Mouse (Mus musculus) midbrain, embryonic 14.5 days (tissue): ENCODE measurements around the gene Tsc22d1. TPM values are rescaled to one million over a fixed set of nuclear protein-coding genes. Genes with fewer than 3 reads are reported as not detected.

Experiments used
- ATAC-seq: fragments of 200-750 bp; cut with Nextera tagmentation; 2 replicates; pipeline ENCODE4 v1.8.0; 2017; ENCODE audit warnings: moderate number of reproducible peaks, moderate library complexity; ENCODE audit not compliant: low FRiP score, low TSS enrichment
- DNase-seq: peaks from one replicate; pipeline ENCODE4 v3.0.0-alpha.2; 2015
- H3K27ac ChIP-seq: fragments of 300-500 bp; sonication (generic); replicated peaks from 2 replicates; pipeline ENCODE4 v1.5.1; 2014; ENCODE audit warnings: mild to moderate bottlenecking, low read depth, low read length, moderate library complexity
- H3K27me3 ChIP-seq: fragments of 300-500 bp; sonication (generic); 2 replicates; pipeline ENCODE4 v1.6.1; 2014; ENCODE audit warnings: low read length, control low read depth, mixed read lengths; ENCODE audit not compliant: control insufficient read depth, insufficient read depth
- H3K36me3 ChIP-seq: fragments of 300-500 bp; sonication (generic); 2 replicates; pipeline ENCODE4 v1.6.1; 2014; ENCODE audit warnings: low read length, control low read depth; ENCODE audit not compliant: control insufficient read depth, insufficient read depth
- H3K4me1 ChIP-seq: fragments of 300-500 bp; sonication (generic); 2 replicates; pipeline ENCODE4 v1.6.1; 2014; ENCODE audit warnings: mild to moderate bottlenecking, antibody characterized with exemption, low read length, control low read depth; ENCODE audit not compliant: control insufficient read depth, insufficient read depth
- H3K4me2 ChIP-seq: fragments of 300-500 bp; sonication (generic); 2 replicates; pipeline ENCODE4 v1.6.1; 2014; ENCODE audit warnings: mild to moderate bottlenecking, low read length, moderate library complexity
- H3K4me3 ChIP-seq: fragments of 300-500 bp; sonication (generic); replicated peaks from 2 replicates; pipeline ENCODE4 v1.5.1; 2014; ENCODE audit warnings: low read depth, low read length
- H3K9ac ChIP-seq: fragments of 300-500 bp; sonication (generic); replicated peaks from 2 replicates; pipeline ENCODE4 v1.6.1; 2014; ENCODE audit warnings: mild to moderate bottlenecking, low read length, moderate library complexity
- H3K9me3 ChIP-seq: fragments of 300-500 bp; sonication (generic); 2 replicates; pipeline ENCODE4 v1.6.1; 2016; ENCODE audit warnings: low read length, control low read depth, mixed read lengths; ENCODE audit not compliant: control insufficient read depth
- WGBS: fragments of 180-500 bp; shearing (Covaris S2); extraction: QIAGEN DNeasy Blood & Tissue Kit; methylation state at CpG from one replicate; pipeline ENCODE4 v1.1.7; 2014; 5-methylcytosine and 5-hydroxymethylcytosine counted together
- polyA plus RNA-seq: library from polyadenylated mRNA; unstranded; fragments of >200 nt; fragmentation: Nextera tagmentation; extraction: Ambion mirVana; gene quantifications from 2 replicates; pipeline ENCODE4 v1.2.1, GENCODE M21; 2014

The Tsc22d1 gene
- polyA plus RNA-seq, 1 experiment from 2014 or later: 872 TPM

- DNase-seq (peak; percentile 45), ATAC-seq (no peak)
- no peaks in the 10 kb centered on the region for H3K4me1 ChIP-seq
- no peak overlapping the region for H3K4me3 ChIP-seq
- no peak overlapping the region for H3K27ac ChIP-seq
- H3K27me3 ChIP-seq: no peaks in the 10 kb centered on the region
- H3K36me3 ChIP-seq: 0 out of 2 replicates have a peak, but pooled peaks cover 16% of the 10 kb centered on the region
- WGBS: 49% methylated on average over 5 of the region's 5 CpGs
- no peaks in the 10 kb centered on the region for H3K9me3 ChIP-seq
- no peak overlapping the region for H3K9ac ChIP-seq
- no peak overlapping the region for H3K4me2 ChIP-seq
These were observed 39.9 kb downstream of the Tsc22d1 start for GRCm38 (mm10) chr14:76454673-76455072.

GRCm38 (mm10) chr14:76455159-76455558 lies 40.4 kb downstream of the Tsc22d1 start:
- no peak for DNase-seq

DNA sequence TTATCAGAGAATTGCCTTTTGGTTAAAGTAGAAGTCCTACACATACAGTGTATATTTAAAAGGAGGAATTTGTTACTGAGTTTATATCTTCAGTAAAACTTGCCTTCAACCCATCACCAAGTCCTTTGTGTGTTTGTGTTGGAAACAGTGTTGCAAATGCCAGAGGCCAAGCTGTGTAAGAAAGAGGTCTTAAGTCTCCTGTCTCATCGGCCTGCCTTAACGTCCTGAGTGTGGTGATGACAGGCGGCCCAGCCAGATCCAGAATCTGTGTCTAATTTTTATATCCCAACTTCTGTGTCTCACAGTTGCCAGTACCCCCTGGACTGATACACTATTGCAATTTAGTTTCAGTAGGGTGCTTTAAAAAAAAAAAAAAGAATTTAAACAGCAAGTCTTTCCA lies 42.9 kb downstream of the Tsc22d1 start:
- Histone ChIP-seq H3K9ac (no peak overlapping the region), H3K27me3 (no peaks in the 10 kb centered on the region), H3K27ac (no peak overlapping the region), H3K4me3 (no peak overlapping the region), H3K9me3 (no peaks in the 10 kb centered on the region), H3K36me3 (no peaks in the 10 kb centered on the region), H3K4me1 (0 out of 2 replicates have a peak, but pooled peaks cover 3% of the 10 kb centered on the region), H3K4me2 (no peak overlapping the region)
- 82% methylated on average over 3 of the region's 3 CpGs for WGBS
- DNase-seq (no peak), ATAC-seq (no peak)

More at GRCm38 (mm10) chr14:76455159-76455558, 40.4 kb downstream of the Tsc22d1 start:
- Histone ChIP-seq H3K9ac (no peak overlapping the region), H3K4me3 (no peak overlapping the region), H3K27me3 (no peaks in the 10 kb centered on the region), H3K4me1 (no peaks in the 10 kb centered on the region), H3K4me2 (no peak overlapping the region), H3K9me3 (no peaks in the 10 kb centered on the region), H3K36me3 (0 out of 2 replicates have a peak, but pooled peaks cover 14% of the 10 kb centered on the region), H3K27ac (no peak overlapping the region)
- no peak for ATAC-seq
- WGBS: 85% methylated on average over 7 of the region's 7 CpGs

DNA sequence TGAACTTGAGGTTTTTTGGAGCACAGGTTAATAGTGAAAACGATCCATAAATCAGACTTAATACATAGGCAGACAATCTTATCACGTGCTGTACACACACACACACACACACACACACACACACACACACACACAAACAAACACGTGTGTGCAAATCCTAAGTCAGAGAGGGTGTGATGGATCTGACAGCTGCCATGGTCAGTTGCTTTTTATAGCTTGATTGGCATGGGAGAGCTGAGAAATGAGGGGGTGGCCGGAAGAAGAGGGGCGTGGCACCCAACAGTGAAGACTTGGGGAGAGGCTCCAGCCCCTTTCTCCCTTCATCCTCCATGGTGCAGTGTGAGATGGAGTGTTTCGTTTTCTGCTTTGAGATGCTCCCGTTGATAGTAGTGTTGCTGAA lies 45.4 kb downstream of the Tsc22d1 start:
- Histone ChIP-seq H3K36me3 (no peaks in the 10 kb centered on the region), H3K27me3 (no peaks in the 10 kb centered on the region), H3K4me3 (no peak overlapping the region), H3K4me1 (peaks cover 7% of the 10 kb centered on the region), H3K9me3 (no peaks in the 10 kb centered on the region), H3K4me2 (no peak overlapping the region), H3K9ac (no peak overlapping the region), H3K27ac (no peak overlapping the region)
- DNase-seq: no peak
- no peak for ATAC-seq
- 84% methylated on average over 7 of the region's 7 CpGs for WGBS

- Histone ChIP-seq H3K4me2 (no peak overlapping the region), H3K9ac (no peak overlapping the region), H3K27ac (0 out of 2 replicates have a peak overlapping the region, but pooled peaks have one; percentile 8), H3K36me3 (no peaks in the 10 kb centered on the region), H3K4me1 (peaks cover 11% of the 10 kb centered on the region), H3K4me3 (no peak overlapping the region), H3K27me3 (no peaks in the 10 kb centered on the region), H3K9me3 (no peaks in the 10 kb centered on the region)
- 69% methylated on average over 10 of the region's 10 CpGs for WGBS
- DNase-seq (no peak), ATAC-seq (no peak)
These were observed 46.5 kb downstream of the Tsc22d1 start for GRCm38 (mm10) chr14:76461182-76461775.

DNA sequence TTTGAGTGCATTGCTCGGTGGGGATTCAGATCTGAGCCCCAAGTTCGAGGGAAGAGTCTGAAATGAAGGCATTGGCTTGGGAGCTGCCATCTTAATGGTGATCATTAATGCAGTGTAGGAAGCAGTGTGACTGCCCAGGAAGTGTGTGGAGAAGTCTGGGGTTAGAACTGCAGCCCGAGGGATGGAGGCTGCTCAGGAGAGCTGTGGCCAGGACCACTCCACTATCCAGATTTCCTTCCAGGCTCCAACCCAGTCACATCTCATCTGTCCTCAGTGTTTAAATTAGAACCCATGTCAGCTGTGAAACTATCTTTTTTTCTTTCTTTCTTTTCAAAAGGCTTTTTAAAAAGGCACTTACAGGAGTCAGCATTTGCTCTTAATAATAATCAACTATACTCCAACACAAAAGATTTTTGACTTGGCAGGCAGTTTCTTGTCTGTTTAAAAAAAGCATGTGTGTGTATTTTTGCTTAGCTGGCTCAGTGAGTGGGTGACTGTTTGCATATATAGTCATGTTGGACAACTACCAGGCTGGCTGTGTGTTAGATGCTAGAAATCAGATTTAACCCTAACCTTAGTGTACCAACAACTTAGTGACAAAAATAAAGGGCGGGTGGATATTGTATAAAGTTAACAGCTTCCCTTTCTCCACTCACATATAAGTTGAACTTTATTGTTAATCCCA lies 48.8 kb downstream of the Tsc22d1 start:
- no peak overlapping the region for H3K27ac ChIP-seq
- H3K9ac ChIP-seq: no peak overlapping the region
- no peaks in the 10 kb centered on the region for H3K36me3 ChIP-seq
- DNase-seq (no peak), ATAC-seq (no peak)
- peaks cover 16% of the 10 kb centered on the region for H3K4me1 ChIP-seq
- H3K4me2 ChIP-seq: no peak overlapping the region
- 92% methylated on average over 4 of the region's 4 CpGs for WGBS
- H3K27me3 ChIP-seq: no peaks in the 10 kb centered on the region
- H3K9me3 ChIP-seq: no peaks in the 10 kb centered on the region
- no peak overlapping the region for H3K4me3 ChIP-seq

DNA sequence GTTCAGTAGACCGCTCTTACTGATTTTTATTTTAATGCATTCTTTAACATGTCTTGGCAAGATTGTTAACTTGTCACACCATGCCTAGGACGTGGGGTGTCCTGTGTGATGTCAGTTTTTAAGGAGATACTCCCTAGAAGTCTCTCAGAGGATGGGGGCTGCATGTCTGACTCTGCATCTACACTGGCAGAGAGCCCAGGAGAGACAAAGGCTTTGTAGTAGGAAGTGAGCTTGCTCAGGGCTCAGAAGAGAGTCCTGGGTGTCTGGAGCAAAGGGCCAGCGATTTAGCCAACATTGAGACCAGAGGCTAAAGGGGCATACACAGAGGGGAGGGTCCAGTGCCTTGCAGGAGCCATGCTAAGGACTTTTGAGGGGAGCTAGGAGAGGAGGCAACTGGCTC lies 50.2 kb downstream of the Tsc22d1 start:
- H3K4me3 ChIP-seq: no peak overlapping the region
- H3K4me1 ChIP-seq: peaks cover 16% of the 10 kb centered on the region
- no peaks in the 10 kb centered on the region for H3K36me3 ChIP-seq
- DNase-seq: peak; percentile 41
- H3K27ac ChIP-seq: peak overlapping the region; percentile 49; the same call in 1 of the 2 replicates
- WGBS: 76% methylated on average over 3 of the region's 3 CpGs
- 0 out of 2 replicates have a peak overlapping the region, but pooled peaks have one; percentile 20 for H3K9ac ChIP-seq
- no peak overlapping the region for H3K4me2 ChIP-seq
- no peak for ATAC-seq
- H3K27me3 ChIP-seq: no peaks in the 10 kb centered on the region
- no peaks in the 10 kb centered on the region for H3K9me3 ChIP-seq

GRCm38 (mm10) chr14:76466641-76467323 lies 52.0 kb downstream of the Tsc22d1 start:
- Histone ChIP-seq H3K9me3 (no peaks in the 10 kb centered on the region), H3K27me3 (no peaks in the 10 kb centered on the region), H3K4me1 (peaks cover 14% of the 10 kb centered on the region), H3K36me3 (peaks cover 7% of the 10 kb centered on the region; the same call in 1 of the 2 replicates), H3K9ac (no peak overlapping the region), H3K27ac (no peak overlapping the region; the same call in 1 of the 2 replicates), H3K4me2 (no peak overlapping the region), H3K4me3 (no peak overlapping the region)
- 26% methylated on average over 18 of the region's 18 CpGs for WGBS
- DNase-seq (peak; percentile 90), ATAC-seq (peak; percentile 69; the same call in 1 of the 2 replicates)
